Mouse (Mus musculus) bone marrow macrophage, adult 2 months (primary cell): Measurements from ENCODE around the gene Xiap. TPM values are rescaled to one million over a fixed set of nuclear protein-coding genes. Genes with fewer than 3 reads are reported as not detected.
A peak's percentile ranks its signal among the peaks of the same experiment; 100 is the strongest.
"Not testable (repeated sequence)": the region's sequence is repeated elsewhere in the genome, so short reads cannot be mapped to it uniquely, and the experiment has no call there.

Source experiments
- H3K27ac ChIP-seq: 2 replicates; pipeline ENCODE4 v1.5.1; 2012; ENCODE audit warnings: low read depth, low read length; ENCODE audit not compliant: insufficient read depth
- H3K4me1 ChIP-seq: 2 replicates; pipeline ENCODE4 v1.6.1; 2012; ENCODE audit warnings: low read length; ENCODE audit not compliant: control insufficient read depth, insufficient read depth
- H3K4me3 ChIP-seq: 2 replicates; pipeline ENCODE4 v1.5.1; 2012; ENCODE audit warnings: mild to moderate bottlenecking, low read length, moderate library complexity; ENCODE audit not compliant: insufficient read depth
- CTCF ChIP-seq: IDR thresholded peaks from 2 replicates; pipeline ENCODE4 v1.5.1; 2012; ENCODE audit warnings: low read depth, mild to moderate bottlenecking, low read length, moderate library complexity
- POLR2A ChIP-seq: IDR thresholded peaks from 2 replicates; pipeline ENCODE4 v1.6.1; 2012; ENCODE audit warnings: mild to moderate bottlenecking, low read depth, low read length, borderline replicate concordance
- polyA plus RNA-seq: library from polyadenylated mRNA; stranded (reverse); fragments of >200 nt; gene quantifications from 2 replicates; pipeline ENCODE4 v1.2.4, GENCODE M21; 2012; ENCODE audit not compliant: missing spikeins, insufficient read depth, insufficient read length

The Xiap gene
- polyA plus RNA-seq, result 58.2 and 61.6 TPM in 2 replicates

- H3K4me1 ChIP-seq, result peaks cover 25% of the 10 kb centered on the region
- no peak for TF ChIP-seq CTCF
- no peak for TF ChIP-seq POLR2A
- no peak within 1 kb of the TSS for H3K4me3 ChIP-seq
- H3K27ac ChIP-seq, result no peak within 1 kb of the TSS
Observed at GRCm38 (mm10) chrX:42059282-42060068, at the start of gene Xiap. Xiap (plus strand) TSS chrX:42059679.

- Histone ChIP-seq H3K27ac (no peak overlapping the region), H3K4me3 (no peak overlapping the region), H3K4me1 (peaks cover 3% of the 10 kb centered on the region)
- TF ChIP-seq CTCF (no peak), POLR2A (no peak)
Observed at GRCm38 (mm10) chrX:42012677-42013208, 46.7 kb upstream of the Xiap start.

GRCm38 (mm10) chrX:42013776-42014175 lies 45.7 kb upstream of the Xiap start:
- Histone ChIP-seq H3K4me1 (peaks cover 4% of the 10 kb centered on the region), H3K4me3 (no peak overlapping the region), H3K27ac (no peak overlapping the region)
- TF ChIP-seq CTCF (no peak), POLR2A (no peak)

- TF ChIP-seq CTCF (no peak), POLR2A (no peak)
- Histone ChIP-seq H3K27ac (no peak overlapping the region), H3K4me3 (no peak overlapping the region), H3K4me1 (peaks cover 4% of the 10 kb centered on the region)
Observed at GRCm38 (mm10) chrX:42014502-42014901, 45.0 kb upstream of the Xiap start.

GRCm38 (mm10) chrX:42018030-42018429 lies 41.4 kb upstream of the Xiap start:
- Histone ChIP-seq H3K4me1 (peaks cover 4% of the 10 kb centered on the region), H3K27ac (peak overlapping the region; percentile 86)

GRCm38 (mm10) chrX:42019441-42019840 lies 40.0 kb upstream of the Xiap start:
- no peak overlapping the region for H3K4me3 ChIP-seq
- TF ChIP-seq CTCF, result no peak
- no peak for TF ChIP-seq POLR2A
- H3K4me1 ChIP-seq, result peaks cover 4% of the 10 kb centered on the region
- no peak overlapping the region for H3K27ac ChIP-seq

More at GRCm38 (mm10) chrX:42018030-42018429, 41.4 kb upstream of the Xiap start:
- TF ChIP-seq CTCF (no peak), POLR2A (no peak)
- H3K4me3 ChIP-seq, result no peak overlapping the region

GRCm38 (mm10) chrX:42025802-42026440 lies 33.6 kb upstream of the Xiap start:
- H3K4me3 ChIP-seq, H3K27ac ChIP-seq, H3K4me1 ChIP-seq: not testable (repeated sequence)

GRCm38 (mm10) chrX:42026981-42027380 lies 32.5 kb upstream of the Xiap start:
- not testable (repeated sequence) for H3K4me3 ChIP-seq

GRCm38 (mm10) chrX:42033111-42033693 lies 26.3 kb upstream of the Xiap start:
- TF ChIP-seq CTCF (peak; percentile 62), POLR2A (no peak)

More at GRCm38 (mm10) chrX:42026981-42027380, 32.5 kb upstream of the Xiap start:
- H3K27ac ChIP-seq, H3K4me1 ChIP-seq: not testable (repeated sequence)

GRCm38 (mm10) chrX:42033911-42034310 lies 25.6 kb upstream of the Xiap start:
- TF ChIP-seq POLR2A, result no peak
- TF ChIP-seq CTCF, result no peak
- H3K4me1 ChIP-seq, result no peaks in the 10 kb centered on the region
- no peak overlapping the region for H3K4me3 ChIP-seq
- no peak overlapping the region for H3K27ac ChIP-seq

More at GRCm38 (mm10) chrX:42033111-42033693, 26.3 kb upstream of the Xiap start:
- H3K27ac ChIP-seq, result no peak overlapping the region
- no peak overlapping the region for H3K4me3 ChIP-seq
- no peaks in the 10 kb centered on the region for H3K4me1 ChIP-seq
